Mouse (Mus musculus): ENCODE results near the gene Primpol. TPM values are rescaled to one million over a fixed set of nuclear protein-coding genes. Genes with fewer than 3 reads are reported as not detected.

Gene Primpol
- polyA plus RNA-seq, 1 experiment = 2.5 TPM

- no peak for DNase-seq (ENCODE audit: low read depth)
Measured at GRCm38 (mm10) chr8:46562333-46562732, 54.7 kb downstream of the Primpol start.

GRCm38 (mm10) chr8:46559428-46559827 is 57.6 kb downstream of the Primpol start:
- no peak for DNase-seq (ENCODE audit: low read depth)

GRCm38 (mm10) chr8:46552441-46552765 is 64.6 kb downstream of the Primpol start:
- no peak for DNase-seq (ENCODE audit: low read depth)

- DNase-seq (ENCODE audit: low read depth) = peak; percentile 97
Measured at GRCm38 (mm10) chr8:46551615-46552440, 65.2 kb downstream of the Primpol start, which contains the start of gene Cenpu. Gene Cenpu (plus strand): TSS chr8:46552028.

- no peak for DNase-seq (ENCODE audit: low read depth)
Measured at GRCm38 (mm10) chr8:46551029-46551428, 66.0 kb downstream of the Primpol start.

- no peak for DNase-seq (ENCODE audit: low read depth)
Measured at GRCm38 (mm10) chr8:46550058-46550457, 67.0 kb downstream of the Primpol start.

GRCm38 (mm10) chr8:46547245-46547644 is 69.8 kb downstream of the Primpol start:
- DNase-seq (ENCODE audit: low read depth) = no peak

GRCm38 (mm10) chr8:46546431-46547176 is 70.4 kb downstream of the Primpol start:
- no peak for DNase-seq (ENCODE audit: low read depth)

- no peak for DNase-seq (ENCODE audit: low read depth)
Measured at GRCm38 (mm10) chr8:46545854-46546253, 71.2 kb downstream of the Primpol start.

GRCm38 (mm10) chr8:46543662-46544061 is 73.3 kb downstream of the Primpol start:
- no peak for DNase-seq (ENCODE audit: low read depth)

- no peak for DNase-seq (ENCODE audit: low read depth)
Measured at GRCm38 (mm10) chr8:46543191-46543590, 73.8 kb downstream of the Primpol start.

GRCm38 (mm10) chr8:46539701-46540100 is 77.3 kb downstream of the Primpol start:
- no peak for DNase-seq (ENCODE audit: low read depth)

GRCm38 (mm10) chr8:46533926-46534325 is 83.1 kb downstream of the Primpol start:
- no peak for DNase-seq (ENCODE audit: low read depth)

GRCm38 (mm10) chr8:46530541-46530940 is 86.5 kb downstream of the Primpol start:
- DNase-seq (ENCODE audit: low read depth) = no peak

- no peak for DNase-seq (ENCODE audit: low read depth)
Measured at GRCm38 (mm10) chr8:46529508-46529907, 87.5 kb downstream of the Primpol start.

- DNase-seq (ENCODE audit: low read depth) = no peak
Measured at GRCm38 (mm10) chr8:46526821-46527220, 90.2 kb downstream of the Primpol start.

GRCm38 (mm10) chr8:46526098-46526497 is 90.9 kb downstream of the Primpol start:
- no peak for DNase-seq (ENCODE audit: low read depth)

Other genes starting within 250 kb of the Primpol start
- 276 and 284 TPM in 2 replicates for gene Acsl1, start 146.2 kb downstream of the Primpol start, polyA plus RNA-seq (2012; rRNA removed)
- 0.80 and 1.4 TPM in 2 replicates for gene Cenpu, start 65.2 kb downstream of the Primpol start, polyA plus RNA-seq (2012; rRNA removed)
- 7.7 and 8.3 TPM in 2 replicates for gene Casp3, start 79 bp upstream of the Primpol start, polyA plus RNA-seq (2012; rRNA removed)
- gene Irf2, start 122.5 kb upstream of the Primpol start, polyA plus RNA-seq (2012; rRNA removed) = 7.8 and 14.1 TPM in 2 replicates